Mouse (Mus musculus): ENCODE measurements around the gene Zbtb40.

Zbtb40 gene

GRCm38 (mm10) chr4:137048550-137049032 lies at the start of gene Zbtb40:
Zbtb40 (minus strand) TSS chr4:137048801.
- in situ Hi-C loops (cut with MboI, MseI): no loop called here

GRCm38 (mm10) chr4:137097984-137098327 lies 49.4 kb upstream of the Zbtb40 start:
- in situ Hi-C loops (cut with MboI, MseI): loop anchor here (25.0 kb wide), 1 partner anchor 411 kb away; no protein-coding TSS in a partner anchor

- in situ Hi-C loops (cut with MboI, MseI): loop anchor here (25.0 kb wide), 1 partner anchor 410 kb away; no protein-coding TSS in a partner anchor
Observed at GRCm38 (mm10) chr4:137097246-137097983, 48.8 kb upstream of the Zbtb40 start.

GRCm38 (mm10) chr4:137096353-137096752 lies 47.8 kb upstream of the Zbtb40 start:
- in situ Hi-C loops (cut with MboI, MseI): loop anchor here (25.0 kb wide), 1 partner anchor 409 kb away; no protein-coding TSS in a partner anchor

- in situ Hi-C loops (cut with MboI, MseI): loop anchor here (25.0 kb wide), 1 partner anchor 398 kb away; no protein-coding TSS in a partner anchor
Observed at GRCm38 (mm10) chr4:137085083-137085810, 36.6 kb upstream of the Zbtb40 start.

- in situ Hi-C loops (cut with MboI, MseI): loop anchor here (25.0 kb wide), 1 partner anchor 396 kb away; no protein-coding TSS in a partner anchor
Observed at GRCm38 (mm10) chr4:137082866-137083265, 34.3 kb upstream of the Zbtb40 start.

- in situ Hi-C loops (cut with MboI, MseI): loop anchor here (25.0 kb wide), 1 partner anchor 394 kb away; no protein-coding TSS in a partner anchor
Observed at GRCm38 (mm10) chr4:137081401-137081800, 32.8 kb upstream of the Zbtb40 start.

- in situ Hi-C loops (cut with MboI, MseI): loop anchor here (5.0 to 25.0 kb wide), 2 partner anchors 210 to 390 kb away; no protein-coding TSS in a partner anchor
Observed at GRCm38 (mm10) chr4:137077216-137077615, 28.6 kb upstream of the Zbtb40 start.

- in situ Hi-C loops (cut with MboI, MseI): loop anchor here (5.0 kb wide), 1 partner anchor 169 kb away; no protein-coding TSS in a partner anchor
Observed at GRCm38 (mm10) chr4:137071204-137071603, 22.6 kb upstream of the Zbtb40 start.

GRCm38 (mm10) chr4:137068491-137068890 lies 19.9 kb upstream of the Zbtb40 start:
- in situ Hi-C loops (cut with MboI, MseI): no loop called here

GRCm38 (mm10) chr4:137065846-137066245 lies 17.2 kb upstream of the Zbtb40 start:
- in situ Hi-C loops (cut with MboI, MseI): no loop called here

GRCm38 (mm10) chr4:137054932-137055331 lies 6.3 kb upstream of the Zbtb40 start:
- in situ Hi-C loops (cut with MboI, MseI): no loop called here

- in situ Hi-C loops (cut with MboI, MseI): no loop called here
Observed at GRCm38 (mm10) chr4:137053810-137054209, 5.2 kb upstream of the Zbtb40 start.

- in situ Hi-C loops (cut with MboI, MseI): no loop called here
Observed at GRCm38 (mm10) chr4:137047840-137048549, 606 bp downstream of the Zbtb40 start.

- in situ Hi-C loops (cut with MboI, MseI): no loop called here
Observed at GRCm38 (mm10) chr4:137046110-137046509, 2.5 kb downstream of the Zbtb40 start.

GRCm38 (mm10) chr4:137044516-137044915 lies 4.1 kb downstream of the Zbtb40 start:
- in situ Hi-C loops (cut with MboI, MseI): no loop called here

GRCm38 (mm10) chr4:137043799-137044198 lies 4.8 kb downstream of the Zbtb40 start:
- in situ Hi-C loops (cut with MboI, MseI): no loop called here

- in situ Hi-C loops (cut with MboI, MseI): no loop called here
Observed at GRCm38 (mm10) chr4:137042039-137042438, 6.6 kb downstream of the Zbtb40 start.

GRCm38 (mm10) chr4:137041161-137041621 lies 7.4 kb downstream of the Zbtb40 start:
- in situ Hi-C loops (cut with MboI, MseI): no loop called here

- in situ Hi-C loops (cut with MboI, MseI): no loop called here
Observed at GRCm38 (mm10) chr4:137039441-137039840, 9.2 kb downstream of the Zbtb40 start.

GRCm38 (mm10) chr4:137038501-137038900 lies 10.1 kb downstream of the Zbtb40 start:
- in situ Hi-C loops (cut with MboI, MseI): no loop called here
